Mouse (Mus musculus) lung, postnatal 0 days (tissue): ENCODE measurements around the gene Gpm6b.

Experiments
- CTCF ChIP-seq: IDR thresholded peaks from 2 replicates; pipeline ENCODE4 v1.5.1; 2016; ENCODE audit warnings: antibody characterized with exemption, mild to moderate bottlenecking
- EP300 ChIP-seq: IDR thresholded peaks from 2 replicates; pipeline ENCODE4 v1.6.1; 2016; ENCODE audit warnings: antibody characterized with exemption, mild to moderate bottlenecking, control low read depth

DNA sequence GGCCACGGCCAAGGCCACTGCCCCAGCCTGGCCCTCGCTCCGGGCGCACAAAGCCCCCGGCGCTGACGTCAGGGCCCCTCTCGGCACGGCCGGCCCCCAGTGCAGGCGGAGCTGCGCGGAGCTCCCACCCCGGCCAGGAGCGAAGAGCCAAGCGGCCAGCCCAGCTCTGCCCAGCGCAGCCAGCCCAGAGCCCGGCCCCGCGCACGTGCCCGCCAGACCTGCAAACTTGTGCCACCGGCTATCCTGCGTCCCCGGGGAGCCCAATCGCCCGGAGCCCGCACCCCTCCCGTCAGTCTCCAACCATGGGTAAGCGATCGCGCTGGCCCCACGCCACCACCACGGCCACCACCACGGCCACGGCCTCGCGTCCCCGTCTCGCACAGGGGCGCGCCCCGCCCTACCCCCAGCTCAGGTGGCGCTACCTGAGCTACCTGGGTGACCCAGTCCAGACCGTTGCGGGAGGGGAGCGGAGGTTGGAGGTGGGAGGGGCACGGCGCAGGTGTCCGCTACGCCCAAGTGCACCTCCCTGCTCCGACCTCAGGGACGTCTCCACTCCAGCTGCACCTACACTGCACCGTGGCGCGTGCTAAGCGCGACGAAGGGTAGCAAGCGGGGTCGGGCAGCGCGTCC is at the start of gene Gpm6b:
- TF ChIP-seq CTCF, result no peak
- TF ChIP-seq EP300, result no peak
